In genomic region chr13:3743692-3744457, GRCm38 (mm10) we compare ENCODE assay signal across 9 mouse cellular contexts.
DNase-seq lines count a peak whose midpoint lies in the region; ATAC-seq lines count a peak whose summit lies in the region.
"Had no signal": no experiment of that assay in that cellular context is flagged by ENCODE, and none has a peak within 500 bp of the region (broad histone marks: within the 10 kb centered on the region; RNA-seq: fewer than 3 reads in every experiment).

No protein-coding gene starts in this region.

- WGBS in forebrain, embryonic 10.5 days: 89% methylated on average over 6 of the region's 6 CpGs
- WGBS in forebrain, embryonic 16.5 days: 93% methylated on average over 6 of the region's 6 CpGs
- 84% methylated on average over 6 of the region's 6 CpGs for WGBS in embryonic facial prominence, embryonic 15.5 days
- WGBS in limb, embryonic 12.5 days: 91% methylated on average over 6 of the region's 6 CpGs

- peaks cover 36% of the 10 kb centered on the region for H3K4me1 ChIP-seq in forebrain, embryonic 10.5 days
- H3K4me1 ChIP-seq in forebrain, embryonic 16.5 days (replicated peaks; ENCODE audit: control insufficient read depth, insufficient read depth, low read length): peaks cover 14% of the 10 kb centered on the region
- peaks cover 49% of the 10 kb centered on the region for H3K4me1 ChIP-seq in embryonic facial prominence, embryonic 15.5 days
- H3K4me1 ChIP-seq in limb, embryonic 12.5 days (replicated peaks): peaks cover 44% of the 10 kb centered on the region

- ATAC-seq in forebrain, embryonic 16.5 days: no peak
- ATAC-seq in embryonic facial prominence, embryonic 15.5 days (ENCODE audit: insufficient number of reproducible peaks, low FRiP score, low TSS enrichment, low read depth): no peak
- ATAC-seq in limb, embryonic 12.5 days (ENCODE audit: insufficient number of reproducible peaks, insufficient read depth, low FRiP score, low TSS enrichment, low read depth): no peak

- H3K36me3 ChIP-seq in forebrain, embryonic 10.5 days (replicated peaks): no peaks in the 10 kb centered on the region
- no peaks in the 10 kb centered on the region for H3K36me3 ChIP-seq in forebrain, embryonic 16.5 days (ENCODE audit: control insufficient read depth, insufficient read depth)
- no peaks in the 10 kb centered on the region for H3K36me3 ChIP-seq in embryonic facial prominence, embryonic 15.5 days
- no peaks in the 10 kb centered on the region for H3K36me3 ChIP-seq in limb, embryonic 12.5 days

- H3K27me3 ChIP-seq in forebrain, embryonic 10.5 days (ENCODE audit: poor library complexity, severe bottlenecking): no peaks in the 10 kb centered on the region
- no peaks in the 10 kb centered on the region for H3K27me3 ChIP-seq in forebrain, embryonic 16.5 days (replicated peaks; ENCODE audit: control insufficient read depth, insufficient read depth, low read length)
- no peaks in the 10 kb centered on the region for H3K27me3 ChIP-seq in embryonic facial prominence, embryonic 15.5 days
- no peaks in the 10 kb centered on the region for H3K27me3 ChIP-seq in limb, embryonic 12.5 days

- H3K27ac ChIP-seq in forebrain, embryonic 10.5 days: peak overlapping the region; percentile 80; the same call in 1 of the 2 replicates
- H3K27ac ChIP-seq in forebrain, embryonic 16.5 days (ENCODE audit: low read length): no peak overlapping the region
- H3K27ac ChIP-seq in embryonic facial prominence, embryonic 15.5 days (replicated peaks): peak overlapping the region; percentile 93
- peak overlapping the region; percentile 98 for H3K27ac ChIP-seq in limb, embryonic 12.5 days

- H3K9me3 ChIP-seq in forebrain, embryonic 10.5 days: no peaks in the 10 kb centered on the region
- no peaks in the 10 kb centered on the region for H3K9me3 ChIP-seq in forebrain, embryonic 16.5 days (ENCODE audit: control insufficient read depth, low read length)
- H3K9me3 ChIP-seq in embryonic facial prominence, embryonic 15.5 days (replicated peaks): no peaks in the 10 kb centered on the region
- H3K9me3 ChIP-seq in limb, embryonic 12.5 days: no peaks in the 10 kb centered on the region

- H3K4me3 ChIP-seq in forebrain, embryonic 10.5 days: no peak overlapping the region
- H3K4me3 ChIP-seq in forebrain, embryonic 16.5 days (replicated peaks; ENCODE audit: low read length): no peak overlapping the region
- H3K4me3 ChIP-seq in embryonic facial prominence, embryonic 15.5 days (replicated peaks): no peak overlapping the region
- H3K4me3 ChIP-seq in limb, embryonic 12.5 days (replicated peaks): no peak overlapping the region

- no peak for DNase-seq in forebrain, embryonic 10.5 days (ENCODE audit: extremely low spot score, low spot score)
- DNase-seq in Muller cell, postnatal 12 days (ENCODE audit: inconsistent ontology term): peak; percentile 70
- no peak for DNase-seq in thymus, postnatal 0 days (ENCODE audit: low spot score)
- no peak for DNase-seq in frontal cortex, postnatal 10 days (ENCODE audit: low spot score in 2 of 2)
- DNase-seq in spleen, adult 18-20 months: no peak

- H3K4me2 ChIP-seq in forebrain, embryonic 16.5 days (ENCODE audit: low read length): no peak overlapping the region
- no peak overlapping the region for H3K4me2 ChIP-seq in embryonic facial prominence, embryonic 15.5 days (replicated peaks)
- H3K4me2 ChIP-seq in limb, embryonic 12.5 days: no peak overlapping the region; the same call in 1 of the 2 replicates
- H3K4me2 ChIP-seq: hindbrain, embryonic 14.5 days had no signal

- no peak overlapping the region for H3K9ac ChIP-seq in forebrain, embryonic 16.5 days (replicated peaks; ENCODE audit: low read depth, low read length)
- H3K9ac ChIP-seq in embryonic facial prominence, embryonic 15.5 days: no peak overlapping the region
- no peak overlapping the region for H3K9ac ChIP-seq in limb, embryonic 12.5 days (replicated peaks)
- H3K9ac ChIP-seq: hindbrain, embryonic 14.5 days had no signal
